Mouse (Mus musculus) left cerebral cortex, adult 2 months (tissue): ENCODE data around the gene Gpc5. TPM values are rescaled to one million over a fixed set of nuclear protein-coding genes. Genes with fewer than 3 reads are reported as not detected.
"Not testable (repeated sequence)": the region's sequence is repeated elsewhere in the genome, so short reads cannot be mapped to it uniquely, and the experiment has no call there.

Source experiments
- DNase-seq, 2 experiments: peaks; one replicate each; pipeline ENCODE4 v3.0.0; 2021 to 2022; ENCODE audit warnings: low spot score in 2 of 2, mixed read lengths in 1 of 2; ENCODE audit errors: extremely low spot score in 1 of 2
- H3K27ac ChIP-seq: fragments of 200-600 bp; 2 replicates; pipeline ENCODE4 v1.8.1; 2022
- H3K4me3 ChIP-seq: fragments of 200-600 bp; 2 replicates; pipeline ENCODE4 v1.8.1; 2022
- CTCF ChIP-seq: fragments of 200-600 bp; IDR thresholded peaks from 2 replicates; pipeline ENCODE4 v1.8.1; 2022; ENCODE audit warnings: antibody characterized with exemption, mild to moderate bottlenecking, moderate library complexity
- intact Hi-C: fragments of 180-260 bp; cut with DNase I; formaldehyde crosslinking; loops from one replicate; pipeline ENCODE4 v1.15.1; 2025
- total RNA-seq, 2 experiments: library from RNA; stranded (reverse); gene quantifications; 2 replicates each; pipeline ENCODE4 v1.2.3; 2021

Gene Gpc5
- total RNA-seq, 2 experiments from 2014 or later = 31.6 to 34.7 TPM

DNA sequence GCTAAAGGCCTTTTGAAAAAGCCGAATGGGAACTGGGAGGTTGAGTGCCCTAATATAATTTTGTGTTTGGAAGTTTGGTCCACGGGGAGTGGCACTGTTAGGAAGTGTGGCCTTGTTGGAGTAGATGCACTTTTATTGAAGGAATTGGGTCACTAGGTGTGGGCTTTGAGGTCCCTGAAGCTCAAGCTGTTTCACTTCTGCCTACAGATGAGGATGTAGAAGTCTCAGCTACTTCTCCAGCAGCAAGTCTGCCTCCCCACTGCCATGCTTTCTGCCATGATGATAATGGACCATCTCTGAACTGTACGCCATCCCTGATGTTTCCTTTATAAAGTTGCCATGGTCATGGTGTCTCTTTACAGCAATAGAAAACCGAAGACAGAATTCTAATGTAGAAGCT lies 34.5 kb upstream of the Gpc5 start:
- no peak for TF ChIP-seq CTCF
- no peak for DNase-seq
- H3K4me3 ChIP-seq = no peak overlapping the region
- no peak overlapping the region for H3K27ac ChIP-seq
- intact Hi-C loops = no loop called here

DNA sequence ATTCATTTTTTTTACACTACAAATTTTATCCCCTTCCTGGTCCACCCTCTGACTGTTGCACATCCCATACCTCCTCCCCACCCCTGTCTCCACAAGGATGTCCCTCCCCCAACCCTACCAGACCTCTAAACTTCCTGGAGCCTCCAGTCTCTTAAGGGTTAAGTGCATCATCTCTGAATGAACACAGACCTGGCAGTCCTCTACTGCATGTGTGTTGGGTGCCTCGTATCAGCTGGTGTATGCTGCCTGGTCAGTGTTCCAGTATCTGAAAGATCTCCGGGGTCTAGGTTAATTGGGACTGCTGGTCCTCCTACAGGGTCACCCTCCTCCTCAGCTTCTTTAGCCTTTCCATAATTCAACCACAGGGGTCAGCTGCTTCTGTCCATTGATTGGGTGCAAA lies 25.9 kb upstream of the Gpc5 start:
- intact Hi-C loops, H3K27ac ChIP-seq, DNase-seq, H3K4me3 ChIP-seq: not testable (repeated sequence)

DNA sequence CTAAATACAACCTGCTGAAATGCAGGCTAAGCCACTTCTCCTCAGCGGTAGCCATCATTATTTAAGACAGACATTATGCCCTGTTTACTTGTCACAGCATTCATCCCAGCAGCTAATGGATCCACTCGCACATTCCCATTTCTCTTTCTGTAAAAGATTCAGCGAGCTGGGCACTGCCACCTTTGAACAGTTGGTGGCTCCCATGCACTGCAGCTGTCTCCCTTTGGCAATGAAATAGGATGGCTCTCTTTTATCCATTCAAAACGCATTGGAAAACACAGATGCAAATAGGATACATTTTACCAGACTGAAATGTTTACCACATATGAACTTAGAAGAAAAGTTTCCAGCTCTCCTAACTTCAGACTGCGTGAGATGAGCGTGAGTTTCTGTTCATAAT lies 21.5 kb upstream of the Gpc5 start:
- no peak overlapping the region for H3K27ac ChIP-seq

DNA sequence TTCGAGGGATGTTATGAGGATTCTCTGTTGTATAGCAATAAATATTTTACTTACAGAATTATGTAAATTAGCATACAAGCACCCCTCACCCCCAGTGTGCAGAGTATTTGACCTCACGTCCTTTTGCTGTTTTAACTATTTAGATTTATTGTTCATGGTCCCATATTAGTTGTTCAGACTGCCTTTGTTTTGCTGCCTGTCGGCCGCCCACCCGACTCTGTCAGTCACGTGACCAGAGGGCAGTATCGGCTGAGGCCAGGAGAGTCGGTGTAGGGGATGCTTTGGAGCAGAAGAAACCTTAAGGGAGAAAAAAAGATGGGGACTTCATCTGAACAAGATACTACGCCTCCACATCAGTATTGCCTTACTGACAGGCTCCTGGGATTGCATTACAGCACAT lies 14.7 kb upstream of the Gpc5 start:
- intact Hi-C loops = no loop called here
- no peak overlapping the region for H3K4me3 ChIP-seq
- no peak for TF ChIP-seq CTCF
- H3K27ac ChIP-seq = no peak overlapping the region
- no peak for DNase-seq

More for the DNA sequence above, 21.5 kb upstream of the Gpc5 start:
- intact Hi-C loops = loop anchor here (2.0 kb wide), 3 partner anchors 300 to 380 kb away; no protein-coding TSS in a partner anchor
- H3K4me3 ChIP-seq = peak overlapping the region; percentile 38
- peak; percentile 43 to 60 for DNase-seq
- TF ChIP-seq CTCF = peak; percentile 93

DNA sequence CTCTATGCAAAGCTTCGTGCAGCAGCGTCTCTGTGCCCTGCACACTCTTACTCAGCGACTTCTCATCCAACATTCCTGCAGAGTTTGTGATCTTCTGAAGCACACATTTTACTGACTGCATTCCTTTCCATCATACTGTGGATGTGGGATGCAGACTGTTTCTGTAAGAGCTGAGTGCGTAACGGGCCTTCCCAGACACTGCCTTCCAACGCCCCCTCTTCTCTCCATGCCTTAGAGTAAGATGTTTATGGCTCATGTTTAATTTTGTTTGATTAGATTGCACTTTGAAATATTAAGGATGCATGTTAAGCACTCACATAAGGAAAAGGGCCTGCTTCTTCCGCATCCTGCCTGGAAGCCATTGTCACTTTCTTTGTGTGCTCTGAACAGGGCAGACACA lies 14.0 kb upstream of the Gpc5 start:
- Histone ChIP-seq H3K27ac (no peak overlapping the region), H3K4me3 (no peak overlapping the region)
- no peak for DNase-seq
- intact Hi-C loops = no loop called here
- no peak for TF ChIP-seq CTCF

DNA sequence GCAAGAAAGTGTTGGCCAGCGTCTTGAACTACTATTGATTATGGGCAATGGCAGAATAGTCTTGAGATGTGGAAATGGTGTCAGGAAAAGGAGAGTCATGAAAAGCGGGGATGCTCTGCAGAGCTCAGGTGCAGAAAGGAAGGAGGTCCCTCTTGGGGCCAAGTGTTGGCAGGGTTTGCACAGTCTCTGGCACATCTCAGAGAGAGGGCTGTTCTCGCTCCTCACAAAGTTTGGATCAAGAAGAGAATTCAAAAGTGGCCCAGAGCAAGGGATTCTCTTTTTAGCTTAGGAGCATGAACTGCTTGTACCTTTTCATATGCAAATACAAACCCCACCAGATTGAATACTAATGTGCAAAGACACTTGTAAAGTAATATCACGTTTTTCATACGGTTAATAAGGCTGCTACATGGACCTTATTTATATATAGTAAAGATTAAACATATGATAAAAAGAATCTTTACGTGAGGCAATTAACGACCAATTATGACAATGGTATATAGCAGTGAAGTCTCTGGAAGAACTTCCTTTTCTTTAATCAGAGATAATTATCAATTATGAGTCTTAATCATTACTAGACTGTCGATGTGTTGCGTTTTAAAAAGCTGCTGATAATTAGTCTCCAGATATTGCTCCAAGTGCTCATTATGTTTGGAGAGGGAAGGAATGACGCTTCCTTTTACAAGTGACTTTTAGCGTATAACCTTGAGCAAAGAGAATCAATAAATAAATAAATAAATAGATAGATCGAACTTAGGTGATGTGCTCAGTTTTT lies 10.1 kb upstream of the Gpc5 start:
- intact Hi-C loops = no loop called here
- no peak for TF ChIP-seq CTCF
- Histone ChIP-seq H3K4me3 (no peak overlapping the region), H3K27ac (no peak overlapping the region)
- no peak for DNase-seq

DNA sequence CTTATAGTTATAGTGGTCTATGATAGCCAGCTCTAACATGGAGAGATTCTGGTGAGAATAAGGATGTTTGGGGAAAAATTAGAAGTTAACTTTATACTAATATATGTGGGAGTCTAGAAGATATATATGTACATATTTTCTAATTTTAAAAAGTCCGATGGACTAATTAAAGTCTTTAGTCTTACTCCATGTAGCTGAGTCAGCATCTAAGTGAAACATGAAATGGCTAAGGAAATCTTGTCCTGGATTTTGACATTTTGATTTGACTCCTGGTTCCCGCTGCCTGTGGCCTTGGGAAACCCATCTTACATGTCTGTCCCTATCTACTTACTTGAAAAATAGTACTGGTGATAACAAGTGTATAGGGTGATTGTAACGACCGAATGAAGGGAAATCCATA lies 1.5 kb upstream of the Gpc5 start:
- intact Hi-C loops = loop anchor here (5.0 kb wide), 3 partner anchors 42 to 102 kb away; no protein-coding TSS in a partner anchor
- no peak for DNase-seq
- H3K4me3 ChIP-seq = no peak overlapping the region
- TF ChIP-seq CTCF = no peak
- H3K27ac ChIP-seq = no peak overlapping the region

DNA sequence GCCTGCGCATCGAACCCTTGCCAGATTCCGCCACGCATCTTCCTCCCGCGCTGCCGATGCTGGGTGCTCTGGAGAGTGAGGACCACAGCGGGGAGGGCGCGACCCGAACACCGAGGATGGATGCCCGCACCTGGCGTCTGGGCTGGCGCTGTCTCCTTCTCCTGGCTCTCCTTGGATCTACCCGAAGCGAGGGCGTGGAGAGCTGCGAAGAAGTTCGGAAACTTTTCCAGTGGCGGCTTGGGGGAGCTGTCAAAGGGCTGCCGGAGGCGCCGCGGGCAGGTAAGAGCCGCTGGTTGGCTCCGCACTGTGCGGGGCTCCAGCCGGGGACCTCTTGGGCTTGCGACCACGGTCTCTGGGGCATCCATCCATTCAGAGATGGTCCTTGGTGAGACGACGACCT lies 495 bp downstream of the Gpc5 start:
- intact Hi-C loops = loop anchor here (5.0 kb wide), 3 partner anchors 40 to 100 kb away; no protein-coding TSS in a partner anchor
- Histone ChIP-seq H3K4me3 (peak overlapping the region; percentile 82), H3K27ac (no peak overlapping the region)
- TF ChIP-seq CTCF = no peak
- DNase-seq = peak in 1 of 2 experiments; percentile 18

DNA sequence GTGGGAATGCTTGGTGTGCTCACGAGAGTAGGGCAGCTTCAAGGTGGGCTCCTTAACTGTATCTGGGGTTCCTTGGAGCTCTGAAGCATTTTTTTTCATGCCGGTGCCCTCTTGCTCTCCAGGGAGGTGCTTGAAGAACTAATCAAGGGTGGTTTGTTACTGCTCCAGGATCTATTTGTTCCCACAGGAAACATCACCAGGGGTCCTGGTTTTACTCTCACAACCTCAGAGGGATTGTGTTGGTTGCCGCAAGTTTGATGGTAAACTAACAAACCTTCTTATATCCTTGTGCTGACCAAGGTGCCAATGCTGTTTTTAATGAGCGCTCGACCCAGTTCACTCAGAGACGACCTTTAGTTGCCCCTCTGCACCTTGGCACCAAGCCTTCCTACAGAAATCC lies 937 bp downstream of the Gpc5 start:
- DNase-seq = no peak
- no peak for TF ChIP-seq CTCF
- no peak overlapping the region for H3K27ac ChIP-seq
- intact Hi-C loops = loop anchor here (5.0 kb wide), 3 partner anchors 39 to 99 kb away; no protein-coding TSS in a partner anchor
- peak overlapping the region; percentile 82 for H3K4me3 ChIP-seq

DNA sequence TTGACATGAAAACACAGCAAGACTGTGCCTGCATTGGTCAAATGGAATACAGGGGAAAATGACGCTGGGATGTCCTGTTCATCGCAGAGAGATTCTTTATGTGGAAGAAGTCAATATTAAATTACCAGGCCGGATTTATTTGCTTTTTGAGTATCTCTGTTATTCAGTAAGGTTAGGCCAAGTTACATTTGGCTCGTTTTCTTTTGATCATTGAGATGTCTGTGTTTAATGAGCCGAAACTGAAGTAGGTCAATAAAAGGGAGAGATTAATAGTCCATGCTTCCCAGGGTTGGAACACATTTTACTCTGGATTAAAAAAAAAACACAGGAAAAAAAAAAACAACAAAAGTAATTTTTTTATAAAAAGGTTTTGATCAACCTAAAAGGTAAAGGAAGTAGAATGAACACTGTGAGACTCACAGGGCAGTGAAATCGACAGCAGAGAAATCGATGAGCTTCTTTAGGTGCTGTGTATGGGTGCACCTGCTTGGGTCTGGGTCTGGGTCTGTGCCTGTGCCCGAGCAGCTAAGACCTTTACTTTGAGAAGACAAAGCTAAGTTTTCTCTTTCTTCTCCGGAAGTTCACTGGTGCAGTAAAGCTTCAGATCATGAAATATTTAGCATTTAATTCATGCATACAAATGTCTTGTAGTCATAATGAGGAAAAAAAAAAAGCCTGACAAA lies 8.7 kb downstream of the Gpc5 start:
- TF ChIP-seq CTCF = no peak
- Histone ChIP-seq H3K4me3 (no peak overlapping the region), H3K27ac (no peak overlapping the region)
- no peak for DNase-seq
- intact Hi-C loops = no loop called here

DNA sequence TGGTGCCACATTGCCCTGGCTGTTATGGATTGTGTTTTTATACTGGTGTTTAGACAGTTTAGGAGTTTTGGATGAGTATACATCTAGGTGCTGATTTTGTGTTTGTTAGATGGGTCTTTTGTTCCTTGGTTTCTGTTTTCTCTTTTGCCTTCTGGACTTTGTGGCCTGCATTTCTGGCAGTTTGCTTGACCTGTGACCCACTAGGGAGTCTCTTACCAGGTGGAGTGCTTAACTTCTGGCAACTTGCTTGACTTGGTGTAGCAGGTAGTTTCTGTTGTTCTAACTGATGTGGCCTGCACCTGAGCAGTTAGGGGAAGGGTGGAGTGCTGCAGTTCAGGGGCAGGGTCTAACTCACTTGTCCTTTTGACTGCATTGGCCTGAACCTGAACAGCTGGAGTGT lies 14.3 kb downstream of the Gpc5 start:
- TF ChIP-seq CTCF = no peak

DNA sequence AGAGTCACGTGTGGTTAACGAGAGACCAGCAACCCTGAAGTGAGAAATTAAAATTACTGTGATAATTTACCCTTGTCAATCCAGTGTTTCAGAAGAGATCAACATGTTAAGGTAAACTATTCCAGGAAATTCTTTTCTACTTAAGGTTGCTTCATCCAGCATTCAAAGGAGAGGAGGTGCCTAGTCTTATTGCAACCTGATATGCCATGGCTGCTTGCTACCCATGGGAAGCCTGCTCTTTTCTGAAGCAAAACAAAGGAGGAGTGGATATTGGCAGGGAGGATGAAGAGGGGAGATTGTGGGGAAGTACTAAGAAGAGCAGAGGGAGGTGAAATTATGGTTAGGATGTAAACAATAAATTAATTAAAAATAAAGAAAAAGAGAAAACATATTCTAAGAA lies 15.5 kb downstream of the Gpc5 start:
- no peak for TF ChIP-seq CTCF
- DNase-seq = no peak
- Histone ChIP-seq H3K27ac (no peak overlapping the region), H3K4me3 (no peak overlapping the region)
- intact Hi-C loops = no loop called here

More for the DNA sequence above, 14.3 kb downstream of the Gpc5 start:
- intact Hi-C loops = no loop called here
- no peak overlapping the region for H3K27ac ChIP-seq
- no peak overlapping the region for H3K4me3 ChIP-seq
- no peak for DNase-seq

DNA sequence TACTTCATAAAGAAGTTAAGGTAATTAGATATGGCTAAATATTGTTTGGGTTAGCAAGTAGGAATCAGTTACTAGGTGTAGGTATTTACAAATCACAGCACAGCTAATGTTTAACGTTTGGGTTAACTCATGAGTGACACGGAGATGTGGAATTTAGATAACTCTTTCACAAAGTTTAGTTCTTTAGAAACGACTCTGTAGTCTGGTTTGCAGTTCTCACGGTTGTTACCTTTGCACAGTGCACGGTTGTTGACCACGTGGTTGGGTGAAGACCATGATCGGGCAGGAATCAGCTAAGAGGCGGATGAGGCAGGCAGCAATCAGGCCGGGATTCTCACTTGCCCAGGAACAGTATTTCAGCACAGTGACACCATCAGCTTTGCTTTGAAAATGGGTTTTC lies 26.6 kb downstream of the Gpc5 start:
- TF ChIP-seq CTCF = no peak
- Histone ChIP-seq H3K4me3 (no peak overlapping the region), H3K27ac (no peak overlapping the region)
- intact Hi-C loops = no loop called here
- no peak for DNase-seq
